Mouse (Mus musculus) intestine, embryonic 14.5 days (tissue): Measurements from ENCODE around the gene Plcb1. TPM values are rescaled to one million over a fixed set of nuclear protein-coding genes. Genes with fewer than 3 reads are reported as not detected.

ENCODE experiments used
- ATAC-seq: fragments of 200-750 bp; cut with Nextera tagmentation; replicated peaks from 2 replicates; pipeline ENCODE4 v1.8.0; 2017; ENCODE audit warnings: low read depth, moderate number of reproducible peaks, moderate TSS enrichment, moderate library complexity; ENCODE audit not compliant: low FRiP score, low TSS enrichment
- DNase-seq: peaks from one replicate; pipeline ENCODE4 v3.0.0-alpha.2; 2018; ENCODE audit warnings: low spot score
- H3K27ac ChIP-seq: fragments of 300-500 bp; sonication (generic); 2 replicates; pipeline ENCODE4 v1.5.1; 2014; ENCODE audit warnings: low read depth, mild to moderate bottlenecking, control low read depth
- H3K27me3 ChIP-seq: fragments of 300-500 bp; sonication (generic); replicated peaks from 2 replicates; pipeline ENCODE4 v1.6.1; 2014; ENCODE audit warnings: low read length, control low read depth; ENCODE audit not compliant: control insufficient read depth, insufficient read depth
- H3K36me3 ChIP-seq: fragments of 300-500 bp; sonication (generic); 2 replicates; pipeline ENCODE4 v1.6.1; 2014; ENCODE audit warnings: low read length, control low read depth; ENCODE audit not compliant: control insufficient read depth, insufficient read depth
- H3K4me1 ChIP-seq: fragments of 300-500 bp; sonication (generic); replicated peaks from 2 replicates; pipeline ENCODE4 v1.6.1; 2014; ENCODE audit warnings: low read length, control low read depth, mixed read lengths; ENCODE audit not compliant: control insufficient read depth, insufficient read depth
- H3K4me2 ChIP-seq: fragments of 300-500 bp; sonication (generic); 2 replicates; pipeline ENCODE4 v1.6.1; 2014; ENCODE audit warnings: low read length
- H3K4me3 ChIP-seq: fragments of 300-500 bp; sonication (generic); 2 replicates; pipeline ENCODE4 v1.5.1; 2014; ENCODE audit warnings: low read depth, low read length, control low read depth, mixed read lengths
- H3K9ac ChIP-seq: fragments of 300-500 bp; sonication (generic); 2 replicates; pipeline ENCODE4 v1.6.1; 2014; ENCODE audit warnings: mild to moderate bottlenecking, low read length
- H3K9me3 ChIP-seq: fragments of 300-500 bp; sonication (generic); 2 replicates; pipeline ENCODE4 v1.6.1; 2016; ENCODE audit warnings: low read length, control low read depth; ENCODE audit not compliant: control insufficient read depth
- WGBS: fragments of 180-500 bp; shearing (Covaris S2); extraction: QIAGEN DNeasy Blood & Tissue Kit; methylation state at CpG from one replicate; pipeline ENCODE4 v1.1.7; 2014; 5-methylcytosine and 5-hydroxymethylcytosine counted together
- polyA plus RNA-seq: library from polyadenylated mRNA; unstranded; fragments of >200 nt; fragmentation: Nextera tagmentation; extraction: Ambion mirVana; gene quantifications from 2 replicates; pipeline ENCODE4 v1.2.1, GENCODE M21; 2014

Plcb1 gene
- 13.0 and 14.0 TPM in 2 replicates for polyA plus RNA-seq

DNA sequence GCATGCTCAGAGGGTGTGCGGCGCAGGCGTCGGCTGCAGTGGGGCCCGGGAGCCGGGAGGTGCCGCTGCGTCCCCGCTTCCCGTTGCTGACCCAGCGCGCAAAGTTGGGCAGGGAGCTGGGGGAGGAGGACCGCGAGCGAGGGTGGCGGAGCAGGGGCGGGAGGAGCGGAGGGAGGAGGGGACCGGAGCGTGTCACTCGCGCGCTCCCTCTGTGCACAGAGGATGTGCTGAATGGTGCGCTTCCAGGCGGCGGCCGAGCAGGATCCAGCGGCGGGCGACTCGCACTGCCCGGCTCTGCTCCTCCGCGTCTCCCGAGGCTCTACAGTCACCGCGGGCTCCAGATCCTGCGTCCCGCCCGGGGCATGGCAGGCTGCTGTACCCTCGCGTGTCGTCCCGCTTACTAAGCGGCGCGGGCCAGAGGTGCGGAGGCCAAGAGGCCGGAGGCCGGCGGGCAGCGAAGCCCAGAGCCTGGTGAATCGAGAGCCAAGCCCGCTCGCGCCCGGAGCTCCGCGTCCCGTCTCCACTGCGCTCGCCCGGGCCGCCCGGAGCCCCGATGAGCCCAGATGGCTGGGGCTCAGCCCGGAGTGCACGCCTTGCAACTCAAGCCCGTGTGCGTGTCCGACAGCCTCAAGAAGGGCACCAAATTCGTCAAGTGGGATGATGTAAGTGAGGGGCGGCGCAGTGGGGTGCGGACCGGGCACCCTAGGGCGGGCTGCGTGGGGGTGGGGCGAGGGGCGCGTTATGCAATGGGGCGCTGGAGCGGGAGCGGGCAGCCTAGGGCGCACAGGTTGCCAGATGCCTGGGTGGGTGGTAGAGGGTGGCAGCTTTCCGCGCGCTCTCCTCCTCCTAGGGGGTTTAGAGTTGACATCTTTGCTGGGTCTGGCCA lies at the start of gene Plcb1:
Gene Plcb1, plus strand, starts transcription at position 98 of the 886 bp plus-strand sequence.
- ATAC-seq (peak; percentile 95), DNase-seq (peak; percentile 88)
- Histone ChIP-seq H3K4me2 (peak within 1 kb of the TSS; percentile 86), H3K9ac (peak within 1 kb of the TSS; percentile 61), H3K27ac (no peak within 1 kb of the TSS), H3K4me1 (no peaks in the 10 kb centered on the region; the same call in 1 of the 2 replicates), H3K36me3 (no peaks in the 10 kb centered on the region), H3K9me3 (no peaks in the 10 kb centered on the region), H3K4me3 (peak within 1 kb of the TSS; percentile 66), H3K27me3 (no peaks in the 10 kb centered on the region; the same call in 1 of the 2 replicates)
- under 1% methylated on average over 70 of the region's 88 CpGs for WGBS

DNA sequence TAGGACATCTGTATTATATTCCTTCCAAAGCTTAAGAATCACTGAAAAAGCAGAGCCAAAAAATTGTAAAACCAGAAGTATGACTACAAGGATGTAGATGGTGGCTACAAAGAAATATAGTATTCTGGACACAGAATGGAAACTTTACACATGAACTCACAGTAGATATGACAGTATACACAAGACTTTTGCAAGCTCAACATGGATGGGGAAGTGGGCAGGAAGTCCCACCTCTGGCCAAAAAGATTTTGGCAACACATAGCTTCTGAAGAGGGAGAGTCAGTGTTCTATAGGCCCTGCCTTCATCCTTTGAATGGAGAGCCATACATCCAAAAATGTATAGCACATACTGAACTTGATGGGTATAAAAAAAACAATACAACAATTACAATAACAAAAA lies 30.3 kb upstream of the Plcb1 start:
- Histone ChIP-seq H3K4me3 (no peak overlapping the region), H3K27me3 (no peaks in the 10 kb centered on the region), H3K4me1 (no peaks in the 10 kb centered on the region), H3K27ac (no peak overlapping the region), H3K9ac (no peak overlapping the region), H3K9me3 (no peaks in the 10 kb centered on the region), H3K36me3 (no peaks in the 10 kb centered on the region), H3K4me2 (no peak overlapping the region)
- no peak for DNase-seq
- ATAC-seq: no peak

DNA sequence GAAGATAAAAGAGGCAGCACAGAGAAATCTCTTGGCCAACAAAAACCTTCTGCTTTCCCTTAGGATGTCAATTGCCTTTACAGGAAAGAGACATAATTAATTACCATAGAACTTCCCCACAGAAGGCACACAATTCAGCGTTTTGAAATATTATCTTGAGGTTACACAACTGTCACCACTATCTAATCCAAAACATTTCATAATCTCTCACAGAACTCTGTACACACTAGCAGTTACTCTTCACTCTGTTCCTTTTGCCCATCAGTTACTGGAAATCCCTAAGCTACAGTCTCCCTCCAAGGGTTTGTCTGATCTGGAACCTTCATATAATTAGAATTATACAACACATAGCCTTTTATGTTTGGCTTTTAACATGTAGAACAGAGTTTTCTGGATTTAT lies 29.8 kb upstream of the Plcb1 start:
- Histone ChIP-seq H3K4me3 (no peak overlapping the region), H3K27me3 (no peaks in the 10 kb centered on the region), H3K4me1 (no peaks in the 10 kb centered on the region), H3K4me2 (no peak overlapping the region), H3K27ac (no peak overlapping the region), H3K36me3 (no peaks in the 10 kb centered on the region), H3K9ac (no peak overlapping the region), H3K9me3 (no peaks in the 10 kb centered on the region)
- DNase-seq (no peak), ATAC-seq (no peak)
- 44% methylated on average over 1 of the region's 1 CpGs for WGBS

DNA sequence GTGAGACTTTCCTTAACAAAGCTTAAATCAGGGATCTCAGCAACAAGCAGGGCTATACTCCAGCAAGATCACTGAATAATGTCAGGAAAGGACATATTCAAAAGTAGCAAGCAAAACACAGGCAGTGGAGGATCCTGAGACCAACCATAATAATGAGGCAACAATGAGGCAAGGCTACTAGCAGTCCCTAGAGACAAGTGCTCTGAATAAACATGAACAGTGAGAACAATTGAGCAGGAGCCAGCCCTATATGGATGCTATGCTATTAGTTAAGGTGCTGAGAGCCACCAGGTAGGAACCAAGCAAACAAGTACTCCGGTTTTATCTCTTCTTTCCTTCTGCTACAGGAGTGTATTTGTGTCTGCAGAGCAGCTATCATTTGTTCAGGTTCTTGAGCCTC lies 24.8 kb upstream of the Plcb1 start:
- no peak overlapping the region for H3K27ac ChIP-seq
- H3K36me3 ChIP-seq: no peaks in the 10 kb centered on the region
- H3K9me3 ChIP-seq: no peaks in the 10 kb centered on the region
- H3K9ac ChIP-seq: no peak overlapping the region
- DNase-seq (no peak), ATAC-seq (no peak)
- H3K4me2 ChIP-seq: no peak overlapping the region
- no peaks in the 10 kb centered on the region for H3K27me3 ChIP-seq
- 82% methylated on average over 1 of the region's 1 CpGs for WGBS
- no peaks in the 10 kb centered on the region for H3K4me1 ChIP-seq
- no peak overlapping the region for H3K4me3 ChIP-seq

DNA sequence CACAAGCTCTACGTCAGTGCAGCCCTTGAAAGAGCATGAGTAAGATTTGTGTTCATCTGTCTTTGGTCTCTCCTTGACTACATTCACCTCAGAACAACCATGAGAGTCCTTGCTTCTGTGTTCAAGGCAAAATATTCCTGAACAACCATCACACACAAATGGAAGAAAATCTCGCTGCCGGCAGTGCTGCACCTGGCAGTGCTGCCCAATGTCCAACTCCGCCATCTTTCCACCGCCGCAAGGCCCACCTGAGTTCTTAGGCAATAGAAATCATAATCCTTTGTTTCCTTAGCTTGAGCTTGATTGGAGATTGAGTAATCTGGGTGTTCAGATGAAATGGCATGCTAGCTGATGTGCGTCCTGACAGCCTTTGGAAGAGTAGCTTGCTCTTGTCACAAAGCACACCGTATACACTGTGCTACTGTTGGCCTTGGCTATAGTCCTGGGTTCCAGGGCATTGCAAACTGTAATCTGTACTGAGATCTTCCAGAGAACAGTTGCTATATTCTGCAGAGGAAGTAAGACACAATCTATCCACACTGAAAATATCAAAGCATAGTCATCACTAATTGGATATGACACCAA lies 22.4 kb upstream of the Plcb1 start:
- no peaks in the 10 kb centered on the region for H3K36me3 ChIP-seq
- no peak overlapping the region for H3K4me2 ChIP-seq
- H3K4me3 ChIP-seq: no peak overlapping the region
- H3K9ac ChIP-seq: no peak overlapping the region
- ATAC-seq: no peak
- no peaks in the 10 kb centered on the region for H3K9me3 ChIP-seq
- no peaks in the 10 kb centered on the region for H3K4me1 ChIP-seq
- no peak overlapping the region for H3K27ac ChIP-seq
- no peak for DNase-seq
- 91% methylated on average over 8 of the region's 8 CpGs for WGBS
- H3K27me3 ChIP-seq: no peaks in the 10 kb centered on the region

DNA sequence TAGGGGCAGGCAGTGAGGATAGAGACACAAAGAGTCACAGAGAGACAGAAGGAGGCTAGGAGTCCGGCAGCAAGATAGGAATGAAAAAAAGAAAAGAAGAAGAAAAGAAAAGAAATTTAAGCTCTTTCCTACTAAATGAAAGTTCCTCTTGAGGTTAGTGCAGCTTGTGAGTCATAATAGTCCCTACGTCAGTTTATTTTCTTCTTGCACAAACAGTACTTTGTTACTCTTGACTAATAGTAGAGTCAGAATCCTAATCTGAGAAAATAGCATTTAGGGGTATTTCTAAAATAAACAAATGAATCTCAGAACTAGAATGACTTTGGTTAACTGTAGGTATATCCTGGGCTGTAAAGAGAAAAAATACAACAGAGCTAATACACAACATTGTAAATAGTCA lies 21.4 kb upstream of the Plcb1 start:
- no peak overlapping the region for H3K4me2 ChIP-seq
- 84% methylated on average over 2 of the region's 2 CpGs for WGBS

DNA sequence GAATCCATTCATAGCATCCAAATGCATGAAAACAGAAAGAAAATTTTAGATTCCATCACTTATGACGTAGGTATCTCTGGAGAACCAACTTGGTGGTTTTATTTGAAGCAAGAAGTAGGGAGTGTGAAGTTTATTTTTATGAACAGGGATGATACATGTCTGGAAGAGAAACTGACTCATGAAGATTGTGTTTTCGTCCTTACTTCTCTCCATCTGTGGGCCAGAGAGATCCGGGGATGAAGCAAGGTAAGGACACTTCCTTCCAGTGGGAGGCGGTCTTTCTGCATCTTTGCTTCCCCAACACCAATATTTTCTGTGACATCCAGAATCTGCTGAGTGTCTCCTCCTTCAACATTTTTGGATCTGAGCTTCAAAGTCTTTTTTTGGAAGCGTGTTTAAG lies 6.0 kb upstream of the Plcb1 start:
- no peak overlapping the region for H3K9ac ChIP-seq
- H3K36me3 ChIP-seq: no peaks in the 10 kb centered on the region
- no peak overlapping the region for H3K4me2 ChIP-seq
- H3K27me3 ChIP-seq: no peaks in the 10 kb centered on the region
- 72% methylated on average over 5 of the region's 5 CpGs for WGBS
- ATAC-seq (no peak), DNase-seq (no peak)
- no peaks in the 10 kb centered on the region for H3K9me3 ChIP-seq
- H3K4me3 ChIP-seq: no peak overlapping the region
- H3K4me1 ChIP-seq: no peaks in the 10 kb centered on the region
- H3K27ac ChIP-seq: no peak overlapping the region

More for the DNA sequence above, 21.4 kb upstream of the Plcb1 start:
- Histone ChIP-seq H3K9ac (no peak overlapping the region), H3K27ac (no peak overlapping the region), H3K27me3 (no peaks in the 10 kb centered on the region), H3K4me1 (no peaks in the 10 kb centered on the region), H3K9me3 (no peaks in the 10 kb centered on the region), H3K36me3 (no peaks in the 10 kb centered on the region), H3K4me3 (no peak overlapping the region)
- ATAC-seq (no peak), DNase-seq (no peak)

DNA sequence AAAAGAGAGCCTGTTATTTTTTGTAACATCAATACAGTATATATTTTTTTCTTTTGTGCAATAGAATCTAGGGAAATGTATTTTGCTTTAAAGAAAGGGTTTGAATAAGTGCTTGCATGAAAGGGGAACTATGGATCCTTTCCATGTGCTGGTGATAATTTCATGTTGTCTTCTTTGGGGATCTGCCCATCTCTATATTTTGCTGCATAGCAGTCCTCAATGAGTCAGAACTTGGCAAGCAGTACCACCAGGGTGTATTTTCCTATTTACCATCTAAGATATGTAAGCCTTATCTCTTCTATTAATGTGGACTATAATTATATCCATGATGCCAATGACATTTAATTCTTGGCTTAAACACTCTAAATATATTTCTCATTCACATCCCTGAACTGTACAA lies 5.6 kb upstream of the Plcb1 start:
- Histone ChIP-seq H3K36me3 (no peaks in the 10 kb centered on the region), H3K9me3 (no peaks in the 10 kb centered on the region), H3K9ac (no peak overlapping the region), H3K4me1 (no peaks in the 10 kb centered on the region), H3K4me3 (no peak overlapping the region), H3K27me3 (no peaks in the 10 kb centered on the region), H3K4me2 (no peak overlapping the region), H3K27ac (no peak overlapping the region)
- DNase-seq: no peak
- no peak for ATAC-seq
